Mouse (Mus musculus): ENCODE results near the gene Kcnh1.

GRCm38 (mm10) chr1:192533016-192533415, 342.4 kb downstream of the Kcnh1 start:
- TF ChIP-seq CTCF (IDR thresholded peaks at IDR 0.05; ENCODE audit: extremely low read depth, insufficient read length, insufficient replicate concordance, low read depth, low read length) (no peak), POLR2A (IDR thresholded peaks at IDR 0.05; ENCODE audit: low read depth, low read length) (no peak)

All from small intestine, adult 2 months (tissue).